Mouse (Mus musculus) urinary bladder, postnatal 36 days (tissue): ENCODE data around the gene Arhgap42.

Experiments
- DNase-seq, 2 experiments: peaks; one replicate each; pipeline ENCODE4 v3.0.0; 2022; ENCODE audit warnings: low spot score in 2 of 2, mixed read lengths in 1 of 2

The Arhgap42 gene

DNA sequence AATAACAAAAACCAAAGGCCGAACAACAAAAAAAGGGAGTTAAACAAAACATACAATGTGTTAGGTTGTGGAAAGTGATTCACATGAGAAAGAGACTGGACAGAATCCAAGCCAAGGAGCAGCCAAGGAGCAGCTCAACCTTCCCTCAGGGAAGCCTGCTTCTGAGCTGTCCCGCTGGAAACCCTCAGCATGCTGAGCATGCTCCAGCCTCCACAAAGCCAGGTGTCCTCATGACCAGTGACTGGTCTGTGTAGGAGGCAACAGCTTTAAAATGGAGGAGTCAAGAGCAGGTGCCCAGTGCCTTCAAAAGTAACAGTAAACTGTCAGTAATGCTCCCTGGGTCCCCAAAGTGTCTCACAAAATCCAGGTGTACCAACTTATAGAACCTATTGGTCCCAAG is 28.4 kb downstream of the Arhgap42 start:
- DNase-seq = no peak

GRCm38 (mm10) chr9:9208205-9208604 is 30.7 kb downstream of the Arhgap42 start:
- no peak for DNase-seq

DNA sequence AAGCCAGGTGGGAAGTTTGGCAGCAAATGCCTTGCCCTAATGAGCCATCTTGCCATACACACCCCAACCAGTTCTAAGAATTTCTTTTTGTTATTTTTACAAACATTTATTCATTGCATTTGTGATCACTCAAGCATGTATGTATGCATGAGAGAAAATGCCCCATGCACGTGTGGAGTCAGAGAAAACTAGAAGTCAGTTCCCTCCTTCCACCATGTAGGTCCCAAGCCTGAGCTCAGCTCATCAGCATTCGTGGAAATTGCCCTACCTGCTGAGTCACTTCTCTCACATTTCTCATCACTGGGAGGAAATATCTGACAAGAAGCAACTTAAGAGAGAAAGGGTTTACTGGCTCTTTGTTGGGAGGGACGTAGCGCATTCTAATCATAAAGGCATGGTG is 31.6 kb downstream of the Arhgap42 start:
- DNase-seq = no peak

DNA sequence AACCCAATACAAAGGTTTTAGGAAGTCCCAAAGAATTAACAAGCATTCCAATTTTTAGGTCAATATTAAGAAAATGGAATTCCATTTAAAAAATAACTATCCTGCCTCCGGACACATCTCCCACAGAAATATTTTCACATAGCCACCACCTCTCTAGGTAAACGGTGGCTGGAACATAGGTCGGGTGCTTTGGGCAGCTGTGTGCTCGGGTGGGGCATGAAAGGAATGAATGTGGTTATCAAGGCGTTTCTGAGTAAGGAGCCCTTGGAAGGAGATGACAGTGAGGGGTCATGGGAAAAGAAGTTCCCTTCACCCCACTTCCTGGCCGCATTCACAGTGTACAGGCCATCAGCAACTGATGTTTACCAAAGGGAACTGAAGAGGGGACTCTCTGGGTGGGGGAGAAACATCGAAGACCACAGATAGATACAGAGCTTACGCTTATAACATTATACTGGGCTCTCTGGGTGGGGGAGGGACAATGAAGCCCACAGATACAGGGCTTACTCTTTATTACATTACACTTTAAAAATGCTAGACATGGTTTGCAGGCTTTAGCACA is 38.0 kb downstream of the Arhgap42 start:
- DNase-seq = no peak

GRCm38 (mm10) chr9:9199170-9199841 is 39.6 kb downstream of the Arhgap42 start:
- no peak for DNase-seq

DNA sequence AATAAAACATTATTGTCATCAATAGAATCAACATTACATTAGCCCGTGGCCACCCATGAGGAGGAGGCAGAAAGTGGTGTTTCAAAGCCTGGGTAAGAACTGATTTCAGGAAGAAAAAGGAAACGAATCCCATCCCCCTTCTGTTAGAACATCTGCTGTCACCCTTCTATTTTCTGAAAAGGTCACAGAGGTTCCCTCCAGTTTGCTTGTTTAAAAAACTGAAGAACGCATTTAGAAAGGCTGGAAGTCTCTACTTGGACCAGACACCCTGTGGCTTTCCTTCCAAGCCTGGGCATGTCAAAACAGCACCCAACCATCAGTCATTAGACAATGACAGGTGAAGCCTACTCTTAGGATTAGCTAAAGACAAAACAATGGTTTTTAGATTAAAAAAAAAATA is 40.3 kb downstream of the Arhgap42 start:
- no peak for DNase-seq

- DNase-seq = no peak
Observed at GRCm38 (mm10) chr9:9196046-9196445, 42.9 kb downstream of the Arhgap42 start.

DNA sequence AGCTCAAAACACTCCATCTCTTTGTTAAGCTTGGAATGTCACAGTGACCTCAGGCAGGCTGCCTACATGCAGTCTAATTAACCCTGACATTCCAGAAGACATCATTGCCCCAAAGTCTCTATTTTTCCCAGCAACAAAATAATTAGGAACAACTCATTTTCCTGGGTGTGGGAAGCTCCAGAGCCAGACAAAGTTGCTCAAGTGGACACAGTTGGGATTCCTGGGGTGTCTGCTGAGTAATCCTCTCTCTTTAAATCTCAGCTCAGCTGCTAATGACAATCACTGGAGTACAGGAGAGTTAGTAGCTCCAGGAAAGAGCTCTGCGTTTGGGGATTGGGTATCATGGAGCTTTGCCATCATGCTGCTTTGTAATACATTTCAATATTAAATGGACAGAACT is 44.4 kb downstream of the Arhgap42 start:
- no peak for DNase-seq

DNA sequence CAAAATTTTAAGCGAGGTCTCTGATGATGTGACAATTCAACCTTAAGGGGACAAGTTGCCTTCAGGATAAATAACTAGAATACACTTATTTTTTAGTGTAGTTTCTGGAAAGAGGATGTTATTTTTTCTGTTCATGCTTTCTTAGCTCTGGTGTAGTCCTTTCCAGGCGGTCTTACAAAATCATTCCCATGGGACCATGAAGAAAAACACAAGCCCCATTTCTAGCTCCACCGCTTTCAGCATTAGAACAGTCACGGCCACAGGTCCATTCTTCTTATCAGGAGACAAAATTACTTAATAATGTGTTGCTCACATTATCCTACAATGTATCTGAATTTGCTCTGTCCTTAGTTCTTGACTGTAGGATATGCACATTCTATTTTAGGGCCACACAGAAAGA is 46.2 kb downstream of the Arhgap42 start:
- DNase-seq = no peak

DNA sequence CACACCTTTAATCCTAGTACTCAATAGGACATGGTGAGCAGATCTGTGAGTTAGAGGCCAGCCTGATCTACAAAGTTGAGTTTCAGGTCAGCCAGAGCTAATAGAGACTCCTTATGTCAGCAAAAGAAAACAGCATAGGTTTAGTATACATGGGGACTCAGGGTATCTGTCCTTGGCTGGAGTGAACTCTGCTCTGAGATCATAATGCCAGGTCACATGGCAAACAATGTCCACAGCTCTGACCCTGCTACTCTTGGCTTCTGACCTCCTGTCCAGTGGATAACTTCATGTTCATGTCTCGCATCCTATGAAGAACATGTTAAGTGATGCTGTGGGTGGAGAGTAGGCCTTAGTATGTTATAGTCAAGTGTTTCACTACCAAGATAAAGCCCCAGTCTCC is 48.1 kb downstream of the Arhgap42 start:
- no peak for DNase-seq

GRCm38 (mm10) chr9:9188167-9188566 is 50.7 kb downstream of the Arhgap42 start:
- no peak for DNase-seq

- no peak for DNase-seq
Observed at GRCm38 (mm10) chr9:9177745-9178144, 61.2 kb downstream of the Arhgap42 start.

DNA sequence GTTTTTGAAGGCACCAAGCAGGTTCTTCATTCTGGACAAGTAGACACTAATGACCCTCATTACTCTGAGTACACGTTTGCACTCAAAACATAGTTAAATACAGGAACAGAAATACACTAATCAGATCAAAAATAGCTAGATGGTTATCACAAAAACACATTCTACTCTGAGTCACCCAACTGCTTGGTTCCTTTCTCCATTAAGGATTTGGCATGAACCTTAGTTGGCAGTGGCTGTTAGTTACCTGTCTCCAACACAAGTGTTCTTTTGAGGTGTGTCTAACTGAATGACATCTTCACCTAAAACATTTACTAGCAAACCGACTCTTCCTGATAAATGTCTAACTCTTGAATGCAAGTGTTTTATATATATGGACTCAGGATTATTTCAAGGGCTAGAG is 64.0 kb downstream of the Arhgap42 start:
- no peak for DNase-seq

DNA sequence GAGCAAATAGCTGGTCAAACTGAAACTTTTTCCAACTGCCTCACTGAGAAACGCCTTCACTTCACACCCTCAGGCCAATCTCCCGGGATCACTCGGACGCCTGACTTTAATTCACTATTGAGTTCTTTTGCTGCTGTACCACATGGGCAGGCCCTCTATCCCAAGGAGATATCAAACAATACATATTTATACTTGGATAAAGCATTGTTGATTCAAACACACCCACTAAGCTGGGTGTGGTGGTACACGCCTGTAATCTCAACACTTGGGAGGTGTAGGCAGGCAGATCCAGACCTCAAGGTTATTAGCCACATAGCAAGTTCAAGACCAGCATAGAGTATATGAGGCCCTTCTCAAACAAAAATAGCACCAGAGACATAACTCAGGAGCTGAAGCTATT is 64.7 kb downstream of the Arhgap42 start:
- no peak for DNase-seq

- DNase-seq = no peak
Observed at GRCm38 (mm10) chr9:9173091-9173490, 65.8 kb downstream of the Arhgap42 start.

GRCm38 (mm10) chr9:9171146-9171816 is 67.6 kb downstream of the Arhgap42 start:
- peak in 1 of 2 experiments; percentile 18 for DNase-seq

DNA sequence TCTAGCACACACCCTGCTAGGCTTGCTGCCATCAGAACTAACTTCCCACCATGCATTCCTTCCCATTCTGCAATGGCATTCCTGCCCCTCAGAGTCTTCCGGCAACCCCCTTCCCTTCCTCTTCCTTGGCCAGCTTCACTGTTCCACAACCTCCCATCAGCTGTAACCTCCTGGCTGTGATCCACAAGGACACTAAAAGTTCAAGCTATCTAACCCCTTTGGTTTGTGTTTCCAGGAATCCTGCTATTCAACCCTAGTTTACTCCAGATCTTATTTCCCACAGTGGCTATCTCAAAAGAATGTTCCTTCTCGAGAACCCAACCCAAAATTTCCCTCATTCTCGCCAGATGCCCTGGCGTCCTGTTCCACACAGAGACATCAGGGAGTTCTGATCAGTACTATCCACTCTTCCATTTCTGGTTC is 73.2 kb downstream of the Arhgap42 start:
- peak; percentile 17 for DNase-seq

- no peak for DNase-seq
Observed at GRCm38 (mm10) chr9:9160736-9161135, 78.2 kb downstream of the Arhgap42 start.

DNA sequence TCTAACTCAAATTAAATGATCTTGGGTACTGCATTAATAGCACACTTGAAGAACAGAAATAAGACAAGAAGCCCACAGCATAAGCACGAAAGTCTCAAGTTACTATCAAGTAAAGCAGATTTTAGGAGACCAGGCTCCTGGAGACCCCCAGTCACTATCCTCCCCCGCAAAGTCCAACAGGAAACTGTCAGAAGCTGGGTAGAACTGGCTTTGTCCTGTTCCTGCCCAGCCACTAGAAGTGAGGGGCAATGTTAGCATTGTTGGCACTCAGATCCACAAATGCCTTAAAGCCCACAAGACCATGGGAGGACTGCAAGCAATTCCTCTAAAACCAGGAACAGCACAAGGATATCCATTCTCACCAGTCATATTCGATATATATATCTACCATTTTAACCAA is 80.7 kb downstream of the Arhgap42 start:
- no peak for DNase-seq

DNA sequence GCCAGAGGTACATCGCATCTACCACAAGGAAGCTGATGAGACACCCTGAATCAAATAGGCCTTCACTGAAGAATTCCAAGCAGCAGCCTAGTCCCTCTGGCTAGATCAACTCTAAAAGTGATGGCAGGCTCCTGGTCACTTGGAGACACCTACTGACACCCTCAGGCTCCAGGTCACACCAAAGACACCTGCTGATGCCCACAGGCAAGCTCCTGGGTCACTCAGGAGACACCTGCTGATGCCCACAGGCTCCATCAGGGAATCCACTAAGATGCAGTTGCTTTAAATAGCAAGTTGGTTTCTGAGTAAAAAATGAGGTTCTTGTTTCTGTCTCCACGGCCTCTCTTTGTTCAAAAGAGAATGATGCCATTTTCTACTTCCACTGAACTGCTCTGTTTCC is 81.5 kb downstream of the Arhgap42 start:
- no peak for DNase-seq

- no peak for DNase-seq
Observed at GRCm38 (mm10) chr9:9154636-9155035, 84.3 kb downstream of the Arhgap42 start.

DNA sequence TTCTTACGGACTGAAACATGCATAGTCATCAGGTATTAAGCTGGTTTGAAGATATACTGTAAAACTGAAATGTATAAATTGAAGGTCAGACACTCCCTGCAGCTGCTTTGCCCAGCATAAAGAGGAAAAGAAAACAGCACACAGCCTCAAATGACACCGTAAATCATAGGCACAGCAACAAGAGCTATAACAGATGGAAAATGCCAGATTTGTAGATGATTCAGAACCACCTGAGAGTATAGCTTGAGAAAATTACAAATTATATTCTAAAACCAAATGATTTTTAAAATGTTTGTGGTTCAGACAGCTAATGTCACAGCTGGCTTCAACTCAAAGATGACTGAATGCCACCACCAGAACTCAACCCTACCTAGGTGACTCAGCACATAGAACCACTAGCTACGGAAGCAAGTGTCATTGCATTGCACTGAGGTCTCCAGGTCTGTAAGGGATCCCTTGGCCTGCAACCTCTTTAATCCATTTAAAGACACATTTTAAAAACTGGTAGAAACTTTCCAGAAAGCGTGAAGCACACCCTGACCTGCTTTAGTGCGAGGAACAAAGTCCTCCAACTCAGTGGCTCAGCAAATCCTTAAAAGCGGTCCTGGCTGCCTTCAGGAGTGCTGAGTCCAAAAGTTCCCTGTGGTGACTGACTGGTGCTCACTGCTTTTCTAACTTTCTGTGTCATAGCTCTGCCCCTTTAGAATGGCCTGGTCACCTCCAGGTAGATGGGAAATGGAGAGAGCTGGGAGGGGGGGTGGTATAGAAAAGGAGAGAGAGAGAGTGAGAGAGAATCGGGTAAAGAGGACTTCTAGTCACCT is 94.4 kb downstream of the Arhgap42 start:
- DNase-seq = no peak
